Mouse (Mus musculus) adrenal gland, adult 18-20 months (tissue): Measurements from ENCODE around the gene Mdm2. TPM values are rescaled to one million over a fixed set of nuclear protein-coding genes. Genes with fewer than 3 reads are reported as not detected.

Experiments used
- DNase-seq, 2 experiments: peaks; one replicate each; pipeline ENCODE4 v3.0.0; 2021 to 2022; ENCODE audit warnings: low spot score in 2 of 2
- total RNA-seq, 2 experiments: library from RNA; stranded (reverse); gene quantifications; 1 replicate in 1 of 2; 2 replicates in 1 of 2; pipeline ENCODE4 v1.2.3; 2021

Mdm2 gene
- total RNA-seq, 2 experiments from 2014 or later: 48.2 to 54.8 TPM

DNA sequence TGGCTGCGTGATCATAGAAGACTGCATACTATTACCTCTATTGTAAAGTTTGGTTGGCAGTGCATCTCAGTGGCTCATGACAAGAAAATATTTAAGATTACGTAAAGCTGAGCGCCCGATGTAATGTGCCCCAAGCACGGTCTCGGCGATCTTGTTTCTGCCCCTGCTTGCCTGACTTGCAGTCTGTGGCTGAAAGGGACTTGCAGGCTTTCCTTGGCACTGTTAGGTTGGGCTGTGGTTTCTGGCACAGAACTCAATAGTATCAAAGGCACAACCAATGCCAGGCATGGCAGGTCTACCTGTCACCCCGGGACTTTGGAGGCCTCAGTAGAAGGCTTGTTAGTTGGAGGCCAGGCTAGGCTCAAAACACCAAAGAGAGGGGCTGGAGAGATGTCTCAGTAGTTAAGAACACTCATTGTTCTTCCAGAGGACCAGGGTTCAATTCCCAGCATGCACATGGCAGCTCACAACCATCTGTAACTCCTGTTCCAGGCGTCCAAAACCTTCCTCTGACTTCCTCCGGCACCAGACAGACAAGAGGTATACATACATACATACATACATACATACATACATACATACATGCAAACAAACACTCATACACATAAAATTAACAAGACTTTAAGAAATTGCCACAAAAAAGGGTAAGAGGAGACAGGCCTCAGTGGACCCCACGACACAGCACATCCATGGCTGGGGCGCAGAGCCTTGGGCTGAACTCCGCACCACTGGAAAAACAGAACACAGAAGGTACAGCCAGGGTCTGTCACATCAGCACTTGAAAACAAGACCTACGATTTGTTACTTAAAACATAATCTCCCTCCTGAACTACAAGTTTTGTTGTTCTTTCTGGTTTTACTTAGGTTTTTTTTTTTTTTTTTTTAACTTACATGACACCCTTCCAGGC lies 51.8 kb downstream of the Mdm2 start:
- DNase-seq: no peak

DNA sequence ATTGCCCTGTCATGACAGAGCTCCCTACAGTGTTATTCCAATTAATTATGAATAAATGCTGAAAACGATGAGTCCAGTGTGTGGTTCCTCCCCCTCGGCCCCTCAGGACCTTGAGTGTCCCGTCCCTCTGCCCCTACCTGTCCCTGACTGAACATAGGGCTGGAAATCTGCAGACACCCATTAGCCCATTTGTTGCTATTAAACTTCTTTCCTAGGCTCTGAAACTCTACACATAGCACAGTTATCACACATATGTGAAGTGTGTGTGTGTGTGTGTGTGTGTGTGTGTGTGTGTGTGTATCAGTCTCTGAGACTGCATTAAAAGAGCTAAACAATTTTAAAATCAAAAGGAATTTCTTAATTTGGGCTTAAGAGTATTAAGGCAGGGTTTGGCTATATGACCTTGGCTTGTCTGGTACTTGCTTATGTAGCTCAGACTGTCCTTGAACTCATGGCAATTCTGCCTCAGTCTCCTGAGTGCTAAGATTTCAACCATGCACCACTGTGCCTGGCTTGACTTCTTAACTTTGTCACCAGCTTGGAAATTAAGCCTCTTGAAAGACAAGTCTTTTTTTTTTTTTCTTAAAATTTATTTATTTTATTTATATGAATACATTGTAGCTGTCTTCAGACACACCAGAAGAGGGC lies 52.8 kb downstream of the Mdm2 start:
- no peak for DNase-seq

DNA sequence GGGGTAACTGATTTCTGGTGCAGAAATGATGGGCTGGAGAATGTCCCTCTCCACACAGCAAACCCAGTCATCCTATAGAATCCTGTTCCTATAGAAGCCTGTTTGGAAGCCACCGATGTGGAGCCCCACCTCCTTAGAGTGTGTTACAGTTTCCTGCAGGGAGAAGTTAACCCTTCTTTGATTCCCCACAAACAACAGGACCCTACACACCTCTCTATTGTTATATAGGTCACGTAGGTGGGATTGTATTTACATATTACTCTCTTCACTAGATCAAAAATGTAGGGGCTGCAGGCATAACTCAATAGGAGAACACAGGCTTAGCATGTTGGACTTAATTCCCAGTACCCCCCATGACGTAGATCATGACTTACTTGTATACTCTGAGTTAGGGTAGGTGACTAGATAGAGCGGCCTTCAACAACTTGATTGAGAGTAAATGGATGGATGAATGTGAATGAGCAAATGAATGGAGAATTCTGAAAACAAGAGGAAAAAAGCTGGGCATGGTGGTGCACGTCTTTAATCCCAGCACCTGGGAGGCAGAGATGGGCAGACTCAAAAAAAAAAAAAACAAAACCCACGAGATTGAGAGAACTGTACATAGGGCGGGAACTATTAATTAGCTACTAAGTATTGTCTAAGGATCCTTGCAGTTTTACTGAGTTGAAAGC lies 53.4 kb downstream of the Mdm2 start:
- no peak for DNase-seq

DNA sequence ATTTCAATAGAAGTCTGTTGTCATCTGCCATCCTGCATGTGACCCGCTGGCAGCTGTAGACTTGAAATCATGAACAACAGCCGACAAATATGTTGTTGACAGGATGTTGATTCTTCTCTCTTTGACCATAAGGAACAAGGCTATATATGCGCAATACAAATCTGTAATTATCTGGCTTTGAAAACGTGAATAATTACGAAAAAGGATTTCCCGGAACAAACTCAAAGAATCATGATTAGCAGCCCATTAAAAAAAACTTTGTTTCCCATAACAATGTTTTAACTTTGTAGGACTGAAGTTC lies 53.9 kb downstream of the Mdm2 start:
- no peak for DNase-seq

DNA sequence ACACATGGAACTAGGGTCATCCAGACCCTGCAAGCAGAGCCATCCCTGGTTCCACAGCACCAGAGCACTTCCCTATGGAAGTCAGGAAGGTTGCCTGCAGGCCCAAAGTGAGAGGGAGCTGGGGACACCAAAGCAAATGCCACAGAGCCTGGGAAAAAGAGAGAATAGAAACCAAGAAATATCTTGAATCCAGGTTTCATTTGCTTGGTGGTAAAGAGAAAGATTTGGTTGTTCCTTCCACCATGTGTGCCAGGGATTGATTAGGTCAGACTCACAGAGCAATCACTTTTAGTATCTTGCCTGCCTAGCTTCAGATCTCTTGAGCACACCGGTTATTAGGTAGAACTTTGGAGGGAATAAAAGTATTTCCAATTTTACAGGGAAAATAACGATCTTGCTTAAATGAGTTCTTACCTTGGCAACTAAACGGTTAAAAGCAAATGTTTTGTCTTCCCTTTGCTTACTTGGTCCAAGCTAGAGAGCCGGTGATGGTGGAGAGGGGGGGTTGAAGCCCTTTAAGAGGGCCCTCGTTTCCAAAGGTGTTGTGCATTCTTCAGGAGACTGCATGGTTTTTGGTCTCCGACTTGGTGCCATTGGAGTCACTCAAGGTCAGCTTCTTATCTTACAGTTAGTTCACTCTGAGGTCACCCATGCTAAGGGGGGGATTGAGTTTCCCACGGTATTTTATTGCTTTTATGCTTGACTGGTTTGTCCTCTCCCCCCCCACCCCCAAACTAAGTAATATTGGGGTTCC lies 54.5 kb downstream of the Mdm2 start:
- no peak for DNase-seq

DNA sequence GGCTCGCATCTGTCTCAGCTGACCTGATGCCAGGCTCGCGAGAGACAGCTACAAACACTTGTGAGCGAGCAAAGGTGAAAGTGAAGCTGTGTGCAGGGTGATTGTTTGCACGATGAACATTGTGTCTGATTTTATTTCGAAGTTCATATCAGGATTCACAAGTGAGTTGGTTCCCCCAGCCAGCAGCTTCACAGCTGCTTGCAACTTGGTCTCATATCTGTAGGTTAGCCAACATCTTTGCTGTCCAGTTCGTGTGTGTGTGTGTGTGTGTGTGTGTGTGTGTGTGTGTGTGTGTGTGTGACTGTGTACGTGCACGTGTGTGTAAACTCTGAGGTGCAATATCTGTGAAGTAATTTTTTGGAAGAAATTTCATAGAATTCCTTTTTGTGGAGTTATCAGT lies 55.1 kb downstream of the Mdm2 start:
- no peak for DNase-seq

DNA sequence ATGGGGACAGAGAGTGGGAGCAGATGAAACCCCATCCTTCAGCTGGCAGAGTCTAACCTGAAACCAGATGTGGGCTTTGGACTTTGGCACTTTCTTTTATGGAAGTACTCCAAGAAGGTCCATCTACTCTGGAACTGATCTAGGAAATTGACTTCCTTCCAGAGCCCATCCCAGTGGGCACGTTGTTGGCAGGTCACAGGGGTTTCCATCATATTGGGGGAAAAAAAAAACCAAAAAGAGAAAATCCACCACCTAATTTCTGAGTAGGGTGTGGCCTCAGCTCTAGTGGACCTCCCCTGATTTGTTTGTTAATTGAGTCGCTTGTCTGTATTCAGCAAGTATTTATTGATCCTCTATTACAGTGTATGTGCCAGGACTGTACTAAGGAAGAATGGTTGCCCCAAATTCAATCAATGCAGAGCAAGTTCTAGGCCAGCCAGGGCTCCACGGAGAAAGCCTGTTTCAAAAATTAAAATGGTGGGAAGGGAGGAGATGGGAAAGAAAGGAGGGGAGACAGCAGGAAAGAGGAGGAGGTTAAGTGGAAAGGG lies 55.9 kb downstream of the Mdm2 start:
- no peak for DNase-seq

DNA sequence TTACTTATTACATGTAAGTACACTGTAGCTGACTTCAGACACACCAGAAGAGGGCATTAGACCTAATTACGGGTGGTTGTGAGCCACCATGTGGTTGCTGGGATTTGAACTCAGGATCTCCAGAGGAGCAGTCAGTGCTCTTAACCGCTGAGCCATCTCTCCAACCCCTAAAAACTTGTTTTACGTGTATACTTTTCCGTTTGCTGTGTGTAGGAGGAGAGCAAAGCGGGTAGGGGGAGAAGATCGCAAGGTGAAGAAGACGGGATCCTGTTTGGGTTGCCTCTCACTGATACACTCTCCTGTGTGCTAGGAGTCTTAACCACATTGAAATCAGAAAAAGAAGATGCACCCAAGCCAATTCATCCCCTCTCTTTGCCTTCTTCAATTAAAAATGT lies 56.8 kb downstream of the Mdm2 start:
- DNase-seq: no peak

DNA sequence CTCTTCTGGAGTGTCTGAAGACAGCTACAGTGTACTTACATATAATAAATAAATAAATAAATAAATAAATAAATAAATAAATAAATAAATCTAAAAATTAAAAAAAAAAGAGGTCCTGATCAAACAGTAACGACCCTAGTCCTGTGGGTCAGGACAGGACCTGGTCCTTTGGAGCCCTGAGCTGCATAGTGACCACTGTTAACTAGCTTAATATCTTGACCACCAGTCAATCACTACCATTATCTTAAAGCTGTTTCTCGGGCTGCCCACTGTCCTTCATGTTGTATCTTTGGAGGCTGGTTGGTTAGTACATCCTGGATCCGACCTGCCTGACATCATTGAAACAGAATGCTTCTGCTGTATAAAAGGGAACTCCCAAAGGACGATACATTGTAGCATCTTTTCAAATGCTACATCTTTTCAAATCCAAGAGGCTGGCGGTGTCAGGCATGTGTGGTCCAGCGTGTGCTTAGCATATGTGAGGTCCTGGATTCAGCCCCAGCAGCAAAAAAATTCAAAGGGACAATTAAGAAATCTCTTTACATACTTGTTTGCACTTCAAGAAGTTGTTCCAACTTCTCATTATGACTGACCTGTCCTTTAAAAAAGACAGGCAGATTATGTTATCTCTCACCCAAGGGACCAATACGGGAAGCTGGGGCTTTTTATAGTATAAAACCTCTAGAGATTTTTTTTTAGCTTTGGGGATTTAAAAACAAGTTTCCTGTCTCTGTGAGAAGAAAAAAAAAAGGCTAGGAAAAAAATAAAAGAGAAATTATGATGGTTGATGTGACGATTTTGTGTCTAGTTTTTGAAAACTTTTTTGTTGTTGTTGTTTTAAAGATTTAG lies 57.4 kb downstream of the Mdm2 start:
- no peak for DNase-seq

DNA sequence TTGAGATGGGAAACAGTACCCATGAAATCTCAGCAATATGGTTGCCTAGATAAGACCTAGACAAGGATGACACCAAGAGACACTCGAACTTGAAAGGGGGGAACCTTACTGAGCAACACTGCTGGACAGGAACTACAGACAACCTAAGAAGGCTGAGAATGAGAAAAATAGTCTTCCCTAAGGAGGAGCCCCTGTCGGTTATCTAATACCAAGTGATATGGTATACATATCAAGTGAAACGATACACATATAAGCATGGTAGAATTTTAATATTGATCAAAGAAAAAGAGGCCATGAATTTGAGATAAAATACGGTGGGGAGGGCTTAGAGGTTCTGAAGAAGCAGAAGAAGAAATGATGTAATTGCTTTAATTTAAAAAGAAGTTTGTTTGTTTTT lies 58.2 kb downstream of the Mdm2 start:
- DNase-seq: no peak

DNA sequence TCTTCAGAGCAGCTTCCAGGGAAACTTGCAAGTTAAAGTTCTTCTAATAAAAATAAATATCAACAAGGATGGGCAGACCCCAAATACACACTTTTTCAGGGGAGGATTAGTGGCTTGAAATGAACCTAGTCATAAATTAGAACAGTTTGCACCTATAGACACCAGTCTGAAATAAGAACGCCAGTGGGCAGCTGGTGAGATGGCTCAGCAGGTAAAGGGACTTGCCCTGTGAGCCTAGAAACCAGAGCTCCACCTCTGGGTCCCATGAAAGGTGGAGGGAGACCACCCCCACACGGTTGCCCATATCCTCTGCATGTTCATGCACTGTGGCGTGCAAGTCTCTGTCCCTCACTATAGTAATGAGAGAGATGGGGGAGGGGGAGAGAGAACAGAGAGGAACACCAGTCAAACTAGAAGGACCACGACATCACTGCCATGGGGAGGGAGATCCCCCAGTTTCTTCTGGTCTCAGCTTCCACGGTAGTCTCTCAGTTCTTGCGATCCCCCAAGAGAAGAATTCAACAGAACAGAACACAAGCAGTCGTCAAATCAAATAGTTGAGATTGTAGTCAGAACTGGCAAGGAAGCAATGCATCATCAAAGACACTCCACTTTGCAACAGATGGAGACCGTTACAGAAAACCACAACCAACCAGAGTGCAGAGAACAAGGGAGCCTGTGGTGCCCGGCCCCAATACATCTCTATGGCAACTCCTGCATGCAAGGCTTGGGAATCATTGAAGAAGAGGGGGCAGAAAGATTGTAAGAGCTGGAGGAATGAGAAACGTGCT lies 58.8 kb downstream of the Mdm2 start:
- DNase-seq: no peak

DNA sequence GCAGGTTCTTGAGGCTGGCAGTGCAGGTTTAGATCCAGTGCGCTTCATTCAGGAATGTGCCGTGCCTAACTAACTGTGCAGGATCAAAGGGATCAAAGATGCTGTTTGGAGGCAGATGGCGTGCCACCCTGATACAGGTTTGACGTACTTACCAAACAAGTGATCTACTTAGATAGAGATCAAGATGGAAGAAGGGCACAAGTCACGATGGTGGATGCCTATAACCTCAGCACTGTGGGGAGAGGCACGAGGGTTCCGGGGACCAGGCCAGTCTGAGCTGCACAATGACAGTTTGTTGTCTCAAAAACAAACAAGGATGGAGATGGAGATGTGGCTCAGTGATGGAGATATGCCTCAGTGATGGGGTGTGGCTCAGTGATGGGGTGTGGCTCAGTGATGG lies 59.8 kb downstream of the Mdm2 start:
- no peak for DNase-seq

DNA sequence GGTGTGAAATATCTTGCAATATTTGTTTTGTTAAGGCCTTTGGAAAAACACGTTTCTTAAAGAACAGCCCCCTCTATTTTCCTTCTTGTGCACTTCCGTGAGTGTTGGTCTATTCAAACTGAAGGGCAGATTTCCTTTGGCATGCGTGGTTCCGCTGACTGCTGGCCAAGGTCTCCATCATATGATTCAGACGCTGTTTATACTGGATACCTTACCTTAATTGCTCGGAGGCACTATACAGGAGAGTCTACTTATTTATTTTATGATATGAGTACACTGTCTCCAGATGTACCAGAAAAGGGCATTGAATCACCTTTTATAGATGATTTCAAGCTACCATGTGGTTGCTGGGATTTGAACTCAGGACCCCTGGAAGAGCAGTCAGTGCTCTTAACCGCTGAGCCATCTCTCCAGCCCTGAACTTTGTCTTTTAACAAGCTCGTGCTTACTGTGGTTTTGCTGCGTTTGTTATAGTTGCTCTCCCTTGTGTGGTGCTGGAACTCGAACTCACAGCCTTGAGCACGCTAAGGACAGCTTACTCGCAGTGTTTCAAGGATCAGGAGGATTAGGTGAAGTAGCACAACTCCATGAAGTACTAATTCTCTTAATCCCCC lies 60.4 kb downstream of the Mdm2 start:
- no peak for DNase-seq

DNA sequence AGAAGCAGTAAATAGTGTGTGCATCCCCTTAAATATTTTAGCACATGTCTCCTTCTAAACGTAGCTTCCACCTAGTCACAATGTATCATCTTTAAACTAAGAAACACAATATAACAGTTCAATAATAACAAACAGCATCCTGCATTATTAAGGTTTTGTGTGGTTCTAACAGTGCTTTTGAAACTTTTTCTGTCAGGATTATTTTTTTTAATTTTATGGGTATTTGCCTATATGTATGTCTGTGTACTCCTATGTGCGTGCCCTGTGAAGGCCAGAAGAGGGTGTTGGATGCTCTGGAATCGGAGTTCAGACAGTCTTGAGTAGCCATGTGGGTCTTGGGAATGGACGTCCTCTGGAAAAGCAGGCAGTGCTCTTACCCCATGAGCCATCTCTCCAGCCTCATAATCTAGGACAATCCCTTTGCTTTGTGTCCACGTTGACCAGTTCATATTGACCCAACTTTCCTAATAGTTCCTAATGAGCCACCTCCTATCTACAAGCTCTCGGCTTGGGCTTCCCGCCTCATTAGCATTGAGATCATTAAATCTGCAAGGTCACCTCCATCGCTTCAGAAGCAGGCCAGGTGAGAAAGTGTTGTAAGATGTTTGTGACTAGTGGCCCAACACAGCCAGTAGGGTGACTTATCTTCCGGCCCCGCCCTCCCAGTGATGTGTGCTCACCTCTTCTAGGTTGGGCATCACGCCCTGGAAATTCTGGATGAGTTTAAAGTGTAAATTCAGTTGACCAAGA lies 61.1 kb downstream of the Mdm2 start:
- no peak for DNase-seq

DNA sequence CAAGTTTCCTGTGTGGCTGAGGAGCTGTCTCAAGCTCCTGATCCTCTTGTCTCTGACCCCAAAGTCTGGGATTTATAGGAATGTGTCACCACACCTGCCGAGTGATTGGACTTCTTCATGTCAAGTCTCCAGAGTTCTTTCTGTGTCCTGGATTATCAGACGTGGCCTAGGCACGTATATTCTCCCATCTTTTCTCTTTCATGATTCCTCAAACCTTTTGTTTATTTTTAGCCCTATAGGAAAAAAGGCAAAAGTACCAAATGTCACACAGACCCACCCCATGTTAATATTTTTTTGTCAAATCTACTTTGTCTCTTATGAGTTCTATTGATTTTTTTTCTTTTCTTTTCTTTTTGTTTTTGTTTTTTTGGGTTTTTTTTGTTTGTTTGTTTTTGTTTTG lies 61.9 kb downstream of the Mdm2 start:
- no peak for DNase-seq

DNA sequence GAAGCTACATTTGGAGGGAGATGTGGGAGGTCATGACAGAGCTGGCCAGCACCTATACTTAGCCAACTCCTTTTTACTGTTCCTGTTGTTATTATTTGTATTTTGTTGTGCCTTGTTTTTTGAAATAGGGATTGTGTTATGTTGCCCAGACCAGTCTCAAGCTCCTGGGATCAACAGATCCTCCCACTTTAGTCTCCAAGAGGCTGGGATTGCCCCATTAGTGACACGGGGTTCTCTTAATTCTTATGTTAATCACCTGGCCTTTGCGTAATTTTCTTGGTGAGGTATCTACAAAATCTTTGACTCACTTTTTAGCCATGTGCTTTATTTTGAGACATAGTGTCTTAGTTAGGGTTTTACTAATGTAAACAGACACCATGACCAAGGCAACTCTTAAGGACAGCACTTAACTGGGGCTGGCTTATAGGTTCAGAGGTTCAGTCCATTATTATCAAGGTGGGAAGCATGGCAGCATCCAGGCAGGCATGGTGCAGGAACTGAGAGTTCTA lies 62.5 kb downstream of the Mdm2 start:
- no peak for DNase-seq

DNA sequence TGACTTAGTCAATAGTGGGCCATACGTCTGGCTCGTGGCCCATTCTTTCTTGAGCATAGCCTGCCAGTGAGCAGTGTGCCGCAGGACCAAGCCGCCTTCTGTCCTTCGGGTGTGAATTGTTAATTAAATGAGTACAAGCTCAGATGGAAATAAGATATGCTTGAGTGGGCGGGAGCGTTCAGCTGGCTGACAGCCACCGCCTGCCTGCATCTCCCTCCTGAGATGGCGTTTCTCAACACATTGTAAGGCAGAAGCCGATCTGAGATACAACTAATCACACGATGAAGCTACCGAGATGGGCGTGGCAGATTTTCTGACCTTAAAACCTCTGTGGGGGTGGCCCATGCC lies 63.4 kb downstream of the Mdm2 start:
- no peak for DNase-seq

DNA sequence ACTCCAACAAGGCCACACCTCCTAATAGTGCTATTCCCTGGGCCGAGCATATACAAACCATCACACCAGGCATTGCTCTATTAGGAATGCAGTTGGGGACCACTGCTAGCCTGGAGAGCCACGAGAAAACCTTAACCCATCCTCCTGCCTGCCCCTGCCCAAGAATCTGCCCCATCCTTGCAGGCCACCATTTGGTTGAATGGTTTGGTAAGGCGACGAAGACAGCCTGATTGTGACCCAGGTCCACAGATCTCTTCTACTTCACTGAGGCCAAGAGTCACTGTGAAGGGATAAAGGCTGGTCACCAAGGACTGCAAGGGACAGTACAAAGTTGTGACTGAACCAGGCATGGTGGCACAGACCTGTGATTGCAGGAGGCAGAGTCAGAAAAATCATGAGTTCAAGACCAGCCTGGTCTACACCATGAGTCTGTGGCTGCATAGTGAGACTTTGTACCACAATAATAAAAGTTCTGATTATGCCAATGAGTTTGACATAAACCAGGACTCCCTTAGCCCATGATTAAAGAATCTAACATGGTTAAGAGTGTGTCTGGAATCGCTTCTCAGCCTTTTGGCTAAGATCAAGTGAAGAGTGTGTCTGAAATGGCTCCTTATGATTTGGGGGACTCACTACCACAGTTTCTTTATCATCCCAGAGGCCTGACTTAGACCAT lies 63.9 kb downstream of the Mdm2 start:
- DNase-seq: no peak
